Mouse (Mus musculus) spleen, adult 2 months (tissue): ENCODE measurements around the gene Abcg8. TPM values are rescaled to one million over a fixed set of nuclear protein-coding genes. Genes with fewer than 3 reads are reported as not detected.

Experiments used
- DNase-seq, 2 experiments: peaks; one replicate each; pipeline versions ENCODE4 v3.0.0 to v3.0.0-alpha.2; 2012 to 2021; ENCODE audit warnings: low spot score in 2 of 2, low read depth in 1 of 2
- H3K27ac ChIP-seq: fragments of 200-500 bp; 2 replicates; pipeline ENCODE4 v1.5.1; 2012; ENCODE audit warnings: low read length, inconsistent platforms; ENCODE audit not compliant: insufficient read depth
- H3K27me3 ChIP-seq: fragments of 200-500 bp; 2 replicates; pipeline ENCODE4 v1.6.1; 2012; ENCODE audit warnings: mild to moderate bottlenecking, moderate library complexity, low read length, inconsistent platforms; ENCODE audit not compliant: control insufficient read depth, insufficient read depth
- H3K36me3 ChIP-seq: fragments of 200-500 bp; 2 replicates; pipeline ENCODE4 v1.6.1; 2012; ENCODE audit warnings: mild to moderate bottlenecking, low read length, inconsistent platforms; ENCODE audit not compliant: control insufficient read depth, insufficient read depth
- H3K4me1 ChIP-seq: fragments of 200-500 bp; 2 replicates; pipeline ENCODE4 v1.6.1; 2011; ENCODE audit warnings: inconsistent platforms; ENCODE audit not compliant: control insufficient read depth, insufficient read depth, insufficient read length
- H3K4me3 ChIP-seq: fragments of 200-500 bp; 2 replicates; pipeline ENCODE4 v1.5.1; 2011; ENCODE audit warnings: mild to moderate bottlenecking, inconsistent platforms; ENCODE audit not compliant: insufficient read depth, insufficient read length; ENCODE audit errors: extremely low read depth
- CTCF ChIP-seq: fragments of 200-500 bp; IDR thresholded peaks from 2 replicates; pipeline ENCODE4 v1.5.1; 2011; ENCODE audit warnings: mild to moderate bottlenecking, inconsistent platforms; ENCODE audit not compliant: insufficient read depth, insufficient read length, insufficient replicate concordance; ENCODE audit errors: extremely low read depth
- POLR2A ChIP-seq: fragments of 200-500 bp; IDR thresholded peaks from 2 replicates; pipeline ENCODE4 v1.6.1; 2011; ENCODE audit warnings: low read depth, low read length, inconsistent platforms
- WGBS: fragments of 180-500 bp; shearing (Covaris S2); methylation state at CpG from one replicate; pipeline ENCODE4 v1.1.7; 2018; 5-methylcytosine and 5-hydroxymethylcytosine counted together
- polyA plus RNA-seq: library from polyadenylated mRNA; depleted of rRNA; stranded (reverse); fragments of >200 nt; gene quantifications from 2 replicates; pipeline ENCODE4 v1.2.3, GENCODE M21; 2012

Abcg8 gene
- polyA plus RNA-seq, 1 experiment: 0.06 TPM

GRCm38 (mm10) chr17:84657782-84658181 lies 18.3 kb upstream of the Abcg8 start:
- 87% methylated on average over 7 of the region's 7 CpGs for WGBS
- Histone ChIP-seq H3K36me3 (no peaks in the 10 kb centered on the region), H3K4me3 (no peak overlapping the region), H3K27ac (no peak overlapping the region), H3K27me3 (no peaks in the 10 kb centered on the region), H3K4me1 (no peaks in the 10 kb centered on the region)
- no peak for DNase-seq
- no peak for TF ChIP-seq CTCF
- TF ChIP-seq POLR2A: no peak

GRCm38 (mm10) chr17:84658195-84658594 lies 17.9 kb upstream of the Abcg8 start:
- H3K27ac ChIP-seq: no peak overlapping the region
- H3K36me3 ChIP-seq: no peaks in the 10 kb centered on the region
- no peaks in the 10 kb centered on the region for H3K27me3 ChIP-seq
- no peak for DNase-seq
- TF ChIP-seq POLR2A: no peak
- TF ChIP-seq CTCF: no peak
- no peak overlapping the region for H3K4me3 ChIP-seq
- WGBS: 89% methylated on average over 5 of the region's 5 CpGs
- no peaks in the 10 kb centered on the region for H3K4me1 ChIP-seq

DNA sequence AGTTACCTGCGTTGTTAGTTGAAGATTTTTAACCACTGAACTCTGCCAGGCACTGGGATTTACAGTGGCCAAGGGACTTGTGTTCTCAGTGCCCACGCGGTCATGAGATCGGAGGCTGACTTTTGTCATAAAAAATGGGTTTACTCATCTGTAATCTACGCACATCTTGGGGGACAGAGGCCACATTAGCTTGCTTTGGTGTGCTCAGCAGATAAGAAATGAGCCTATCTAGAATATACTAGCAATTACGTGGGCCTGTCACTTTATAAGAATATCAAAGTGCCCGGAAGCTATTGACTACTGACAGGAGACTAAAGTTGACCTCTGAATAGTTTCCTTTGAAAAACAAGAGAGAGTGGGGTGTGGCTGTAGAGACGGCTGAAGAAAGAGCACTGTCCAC lies 17.2 kb upstream of the Abcg8 start:
- no peak for TF ChIP-seq POLR2A
- TF ChIP-seq CTCF: no peak
- H3K27ac ChIP-seq: no peak overlapping the region
- no peak for DNase-seq
- H3K4me1 ChIP-seq: no peaks in the 10 kb centered on the region
- no peaks in the 10 kb centered on the region for H3K27me3 ChIP-seq
- H3K36me3 ChIP-seq: no peaks in the 10 kb centered on the region
- H3K4me3 ChIP-seq: no peak overlapping the region
- WGBS: 87% methylated on average over 8 of the region's 8 CpGs

GRCm38 (mm10) chr17:84665053-84665452 lies 11.0 kb upstream of the Abcg8 start:
- H3K4me1 ChIP-seq: no peaks in the 10 kb centered on the region
- H3K4me3 ChIP-seq: no peak overlapping the region
- H3K27me3 ChIP-seq: no peaks in the 10 kb centered on the region
- TF ChIP-seq POLR2A: no peak
- no peak for TF ChIP-seq CTCF
- H3K36me3 ChIP-seq: no peaks in the 10 kb centered on the region
- WGBS: 79% methylated on average over 10 of the region's 10 CpGs
- no peak for DNase-seq
- no peak overlapping the region for H3K27ac ChIP-seq

DNA sequence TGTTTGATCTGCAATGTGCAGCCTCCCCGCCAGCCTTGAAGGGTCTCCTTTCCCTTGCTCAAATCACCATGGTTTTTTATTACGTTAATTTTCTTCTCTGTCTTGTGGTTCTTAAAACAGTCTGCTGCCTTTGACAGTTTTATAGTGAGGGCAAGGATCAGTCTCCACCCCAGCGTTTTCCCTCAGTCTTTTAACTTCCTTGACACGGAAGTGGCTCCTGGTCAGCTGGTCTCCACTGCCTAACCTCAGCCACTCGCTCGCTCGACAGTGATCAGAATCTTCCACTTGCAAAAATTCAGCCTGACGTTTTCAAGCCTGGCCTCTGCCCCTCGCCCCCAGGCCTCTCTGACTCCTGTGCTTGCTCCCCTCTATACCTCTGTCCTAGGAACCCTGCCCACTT lies 10.4 kb upstream of the Abcg8 start:
- Histone ChIP-seq H3K4me1 (no peaks in the 10 kb centered on the region), H3K27me3 (no peaks in the 10 kb centered on the region), H3K36me3 (no peaks in the 10 kb centered on the region), H3K27ac (no peak overlapping the region), H3K4me3 (no peak overlapping the region)
- 33% methylated on average over 9 of the region's 9 CpGs for WGBS
- TF ChIP-seq POLR2A (no peak), CTCF (no peak)
- no peak for DNase-seq

DNA sequence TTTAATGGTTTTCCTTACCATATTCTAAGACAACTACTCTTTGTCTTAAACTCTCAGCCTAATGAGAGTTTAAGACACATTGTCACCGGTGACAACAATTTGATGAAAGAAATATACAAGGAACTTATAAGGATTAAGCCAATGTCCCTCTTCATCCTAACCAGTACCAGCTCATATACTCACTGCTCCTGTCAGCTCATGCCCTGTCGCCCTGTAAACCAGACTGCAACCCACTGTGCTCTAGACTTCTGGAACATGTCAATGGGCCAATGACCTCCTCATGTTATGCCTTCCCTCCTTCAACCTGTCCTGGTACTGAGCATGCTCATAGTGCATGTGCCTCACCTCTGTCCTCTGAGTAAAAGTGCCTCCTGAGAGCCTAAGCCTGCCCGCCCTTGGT lies 8.3 kb upstream of the Abcg8 start:
- Histone ChIP-seq H3K4me1 (no peaks in the 10 kb centered on the region), H3K27ac (no peak overlapping the region), H3K36me3 (no peaks in the 10 kb centered on the region), H3K27me3 (no peaks in the 10 kb centered on the region), H3K4me3 (no peak overlapping the region)
- DNase-seq: no peak
- WGBS: 88% methylated on average over 3 of the region's 3 CpGs
- TF ChIP-seq CTCF: no peak

GRCm38 (mm10) chr17:84672376-84673369 lies 3.4 kb upstream of the Abcg8 start:
- Histone ChIP-seq H3K36me3 (no peaks in the 10 kb centered on the region), H3K27me3 (peaks cover 4% of the 10 kb centered on the region; the same call in 1 of the 2 replicates), H3K4me1 (no peaks in the 10 kb centered on the region), H3K27ac (no peak overlapping the region), H3K4me3 (no peak overlapping the region)
- DNase-seq: no peak
- WGBS: 77% methylated on average over 16 of the region's 16 CpGs
- TF ChIP-seq CTCF: no peak
- TF ChIP-seq POLR2A: no peak
